Mouse (Mus musculus) limb, embryonic 14.5 days (tissue): ENCODE data around the gene Lrfn3. TPM values are rescaled to one million over a fixed set of nuclear protein-coding genes. Genes with fewer than 3 reads are reported as not detected.

ENCODE experiments used
- ATAC-seq: fragments of 200-750 bp; cut with Nextera tagmentation; 2 replicates; pipeline ENCODE4 v1.8.0; 2017; ENCODE audit warnings: low read depth, moderate number of reproducible peaks, moderate TSS enrichment; ENCODE audit not compliant: low FRiP score
- DNase-seq: peaks from one replicate; pipeline ENCODE4 v3.0.0-alpha.2; 2015; ENCODE audit warnings: low spot score
- H3K27ac ChIP-seq: fragments of 300-500 bp; sonication (generic); replicated peaks from 2 replicates; pipeline ENCODE4 v1.5.1; 2014; ENCODE audit warnings: low read depth, mild to moderate bottlenecking, low read length, moderate library complexity, mixed read lengths
- H3K27me3 ChIP-seq: fragments of 300-500 bp; sonication (generic); 2 replicates; pipeline ENCODE4 v1.6.1; 2014; ENCODE audit warnings: low read length, mixed read lengths; ENCODE audit not compliant: control insufficient read depth, insufficient read depth
- H3K36me3 ChIP-seq: fragments of 300-500 bp; sonication (generic); 2 replicates; pipeline ENCODE4 v1.6.1; 2014; ENCODE audit warnings: mild to moderate bottlenecking, low read length, moderate library complexity, mixed read lengths; ENCODE audit not compliant: control insufficient read depth, insufficient read depth
- H3K4me1 ChIP-seq: fragments of 300-500 bp; sonication (generic); 2 replicates; pipeline ENCODE4 v1.6.1; 2014; ENCODE audit warnings: antibody characterized with exemption, low read length, mixed read lengths; ENCODE audit not compliant: control insufficient read depth, insufficient read depth
- H3K4me2 ChIP-seq: fragments of 300-500 bp; sonication (generic); replicated peaks from 2 replicates; pipeline ENCODE4 v1.6.1; 2014; ENCODE audit warnings: low read depth, mild to moderate bottlenecking, low read length, moderate library complexity; ENCODE audit not compliant: severe bottlenecking
- H3K4me3 ChIP-seq: fragments of 300-500 bp; sonication (generic); replicated peaks from 2 replicates; pipeline ENCODE4 v1.5.1; 2014; ENCODE audit warnings: low read length
- H3K9ac ChIP-seq: fragments of 300-500 bp; sonication (generic); 2 replicates; pipeline ENCODE4 v1.6.1; 2014; ENCODE audit warnings: mild to moderate bottlenecking, low read depth, low read length, moderate library complexity; ENCODE audit not compliant: severe bottlenecking
- H3K9me3 ChIP-seq: fragments of 300-500 bp; sonication (generic); 2 replicates; pipeline ENCODE4 v1.6.1; 2016; ENCODE audit warnings: low read length; ENCODE audit not compliant: control insufficient read depth
- POLR2A ChIP-seq: fragments of 200-500 bp; IDR thresholded peaks from 2 replicates; pipeline ENCODE4 v1.8.0; 2012; ENCODE audit warnings: inconsistent platforms, mild to moderate bottlenecking, moderate library complexity, borderline replicate concordance; ENCODE audit not compliant: insufficient read depth, insufficient read length; ENCODE audit errors: extremely low read depth
- WGBS: fragments of 180-500 bp; shearing (Covaris S2); extraction: QIAGEN DNeasy Blood & Tissue Kit; methylation state at CpG from one replicate; pipeline ENCODE4 v1.1.7; 2014; 5-methylcytosine and 5-hydroxymethylcytosine counted together
- polyA plus RNA-seq, 2 experiments: library from polyadenylated mRNA; depleted of rRNA in 1 of 2; stranded (reverse) in 1 of 2; unstranded in 1 of 2; fragments of >200 nt; fragmentation: Nextera tagmentation in 1 of 2; extraction: Ambion mirVana in 1 of 2; gene quantifications; 2 replicates each; pipeline versions ENCODE4 v1.2.1 to v1.2.3; 2012 to 2014

Gene Lrfn3
- polyA plus RNA-seq, 2 experiments = 6.9 to 11.5 TPM

DNA sequence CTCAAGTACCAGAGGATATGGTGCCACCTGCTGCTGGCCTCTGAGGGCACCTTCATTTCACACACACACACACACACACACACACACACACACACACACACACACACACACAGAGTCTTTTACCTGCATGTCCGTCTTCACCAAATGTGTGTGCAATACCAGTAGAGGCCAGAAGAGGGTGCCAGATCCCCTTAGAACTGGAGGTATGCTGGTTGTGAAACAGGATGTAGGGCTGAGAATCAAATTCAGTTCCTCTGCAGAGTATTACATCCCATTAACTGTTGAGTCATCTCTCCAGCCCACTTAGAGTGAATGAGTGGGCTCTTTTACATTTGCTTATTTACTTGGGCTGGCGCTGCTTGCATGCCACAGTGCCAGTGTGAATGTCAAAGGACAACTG lies 37.2 kb downstream of the Lrfn3 start:
- no peaks in the 10 kb centered on the region for H3K9me3 ChIP-seq
- peaks cover 10% of the 10 kb centered on the region for H3K4me1 ChIP-seq
- H3K4me3 ChIP-seq = no peak overlapping the region
- ATAC-seq (no peak), DNase-seq (no peak)
- no peak overlapping the region for H3K27ac ChIP-seq
- H3K4me2 ChIP-seq = no peak overlapping the region
- H3K27me3 ChIP-seq = no peaks in the 10 kb centered on the region
- H3K36me3 ChIP-seq = no peaks in the 10 kb centered on the region
- WGBS = 46% methylated on average over 2 of the region's 2 CpGs
- no peak for TF ChIP-seq POLR2A
- no peak overlapping the region for H3K9ac ChIP-seq

DNA sequence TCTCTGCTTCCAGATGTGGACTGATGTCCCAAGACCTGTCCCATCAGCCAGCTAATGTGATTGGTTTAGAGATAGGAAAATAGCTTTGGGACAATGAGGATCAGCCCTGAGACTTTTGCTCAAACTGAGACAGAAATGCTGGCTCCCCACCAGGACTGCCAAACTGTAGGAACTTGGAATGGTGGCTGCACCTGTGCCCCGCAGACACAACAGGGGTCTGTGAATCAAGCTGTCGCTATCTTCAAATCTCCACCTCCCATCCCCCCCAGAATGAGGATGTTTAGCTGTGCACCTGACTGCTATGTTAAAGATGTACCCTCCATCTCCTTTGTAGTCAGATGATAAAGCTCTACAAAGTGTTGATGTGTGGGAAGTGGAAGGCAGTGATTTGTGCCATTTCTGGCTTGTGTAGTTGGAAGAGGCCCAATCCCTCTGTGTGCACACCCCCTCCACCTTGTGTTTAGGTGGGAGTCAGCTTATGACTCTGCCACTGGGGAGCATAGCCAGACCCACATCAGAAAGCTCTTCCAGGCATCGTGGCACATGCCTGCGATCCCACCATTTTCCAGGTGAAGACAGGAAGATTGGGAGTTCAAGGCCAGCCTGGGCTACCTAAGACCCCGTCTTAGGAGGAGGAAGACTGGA lies 38.1 kb downstream of the Lrfn3 start:
- 86% methylated on average over 5 of the region's 5 CpGs for WGBS
- ATAC-seq (no peak), DNase-seq (no peak)
- Histone ChIP-seq H3K27me3 (no peaks in the 10 kb centered on the region), H3K27ac (no peak overlapping the region), H3K9me3 (no peaks in the 10 kb centered on the region), H3K4me1 (peaks cover 10% of the 10 kb centered on the region), H3K36me3 (no peaks in the 10 kb centered on the region), H3K9ac (no peak overlapping the region), H3K4me3 (no peak overlapping the region), H3K4me2 (no peak overlapping the region)
- no peak for TF ChIP-seq POLR2A

DNA sequence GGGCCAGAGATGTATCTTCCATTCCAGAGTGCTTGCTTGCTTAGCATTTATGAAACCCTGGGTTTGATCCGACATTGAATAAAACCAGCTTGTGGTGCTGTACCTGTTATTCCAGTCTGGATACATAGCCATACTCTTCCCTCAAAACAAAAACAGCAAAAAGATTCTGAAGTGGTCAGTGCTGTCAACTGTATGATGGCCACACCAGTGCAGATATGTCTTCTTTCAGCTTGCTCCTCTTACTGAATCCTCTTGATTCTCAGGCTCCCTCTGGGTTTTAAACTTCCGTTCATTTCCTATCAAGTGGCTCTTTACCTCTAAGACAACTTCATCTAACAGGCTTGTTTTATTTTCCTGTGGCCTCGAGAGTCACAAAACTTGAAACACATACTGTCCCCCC lies 38.8 kb downstream of the Lrfn3 start, which contains the start of gene Sdhaf1:
Sdhaf1 (minus strand) TSS at position 101 of the 400 bp plus-strand sequence.
- Histone ChIP-seq H3K9me3 (no peaks in the 10 kb centered on the region), H3K27ac (peak within 1 kb of the TSS; percentile 77; the same call in 1 of the 2 replicates), H3K4me3 (peak within 1 kb of the TSS; percentile 82), H3K36me3 (peaks cover 3% of the 10 kb centered on the region; the same call in 1 of the 2 replicates), H3K4me2 (peak within 1 kb of the TSS; percentile 79), H3K27me3 (no peaks in the 10 kb centered on the region), H3K4me1 (peaks cover 10% of the 10 kb centered on the region), H3K9ac (peak within 1 kb of the TSS; percentile 85; the same call in 1 of the 2 replicates)
- ATAC-seq (no peak), DNase-seq (no peak)
- no peak for TF ChIP-seq POLR2A
- 78% methylated on average over 3 of the region's 3 CpGs for WGBS

DNA sequence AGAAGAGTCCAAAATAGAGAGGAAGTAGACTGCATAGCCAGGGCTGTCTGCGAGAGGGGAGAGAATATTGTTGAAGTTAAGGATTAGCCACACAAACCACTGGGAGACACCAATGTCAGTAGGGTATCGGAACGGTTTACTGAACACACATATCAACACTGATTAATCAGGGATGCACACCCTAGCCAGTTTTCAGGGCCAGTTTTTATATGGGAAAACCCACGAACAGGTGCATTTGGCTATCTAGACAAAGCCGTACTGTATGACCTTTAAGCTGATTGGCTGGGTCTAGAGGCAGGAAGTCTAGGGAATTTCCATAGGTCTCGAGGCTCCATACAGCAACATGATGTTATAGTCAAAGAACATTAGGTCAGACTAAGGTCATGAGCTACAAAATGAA lies 39.7 kb downstream of the Lrfn3 start:
- H3K27ac ChIP-seq = peak overlapping the region; percentile 77
- H3K9ac ChIP-seq = peak overlapping the region; percentile 85; the same call in 1 of the 2 replicates
- no peaks in the 10 kb centered on the region for H3K27me3 ChIP-seq
- H3K4me2 ChIP-seq = peak overlapping the region; percentile 79
- peak overlapping the region; percentile 82 for H3K4me3 ChIP-seq
- H3K9me3 ChIP-seq = no peaks in the 10 kb centered on the region
- DNase-seq (no peak), ATAC-seq (no peak)
- peaks cover 10% of the 10 kb centered on the region for H3K4me1 ChIP-seq
- peaks cover 9% of the 10 kb centered on the region; the same call in 1 of the 2 replicates for H3K36me3 ChIP-seq
- 53% methylated on average over 6 of the region's 6 CpGs for WGBS
- no peak for TF ChIP-seq POLR2A

DNA sequence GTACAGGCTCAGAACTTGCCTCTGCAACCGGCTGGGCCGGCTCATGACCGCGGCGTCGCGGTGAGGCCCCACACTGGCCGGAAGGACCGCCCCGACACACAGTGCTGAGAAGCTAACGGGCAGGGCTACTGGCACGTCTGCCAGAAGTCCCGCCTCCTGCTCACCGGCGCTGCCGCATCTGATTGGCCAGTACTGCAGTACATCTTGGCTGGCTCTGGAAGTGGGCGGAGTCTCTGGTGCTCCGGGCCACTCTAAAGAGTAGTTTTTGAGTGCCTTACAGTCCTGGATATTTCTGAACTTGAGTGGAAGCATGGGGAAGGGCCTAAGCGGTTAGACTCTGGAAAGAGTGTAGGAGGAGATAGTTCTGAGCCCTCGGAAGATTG lies 40.3 kb downstream of the Lrfn3 start:
- DNase-seq (peak; percentile 99), ATAC-seq (peak; percentile 99)
- peak overlapping the region; percentile 82 for H3K4me3 ChIP-seq
- H3K27me3 ChIP-seq = no peaks in the 10 kb centered on the region
- TF ChIP-seq POLR2A = peak; percentile 68; the same call in 1 of the 2 replicates
- peak overlapping the region; percentile 85 for H3K9ac ChIP-seq
- H3K9me3 ChIP-seq = no peaks in the 10 kb centered on the region
- H3K36me3 ChIP-seq = peaks cover 11% of the 10 kb centered on the region
- peaks cover 10% of the 10 kb centered on the region for H3K4me1 ChIP-seq
- peak overlapping the region; percentile 79 for H3K27ac ChIP-seq
- 1% methylated on average over 20 of the region's 20 CpGs for WGBS
- H3K4me2 ChIP-seq = peak overlapping the region; percentile 79
